Mouse (Mus musculus): ENCODE measurements at regions not wholly inside any gene's neighbourhood (a gene's known extent, or its start where the extent isn't known, plus 50 kb on each side); places are given as distances from the start of the nearest gene placed in this dataset.

DNA sequence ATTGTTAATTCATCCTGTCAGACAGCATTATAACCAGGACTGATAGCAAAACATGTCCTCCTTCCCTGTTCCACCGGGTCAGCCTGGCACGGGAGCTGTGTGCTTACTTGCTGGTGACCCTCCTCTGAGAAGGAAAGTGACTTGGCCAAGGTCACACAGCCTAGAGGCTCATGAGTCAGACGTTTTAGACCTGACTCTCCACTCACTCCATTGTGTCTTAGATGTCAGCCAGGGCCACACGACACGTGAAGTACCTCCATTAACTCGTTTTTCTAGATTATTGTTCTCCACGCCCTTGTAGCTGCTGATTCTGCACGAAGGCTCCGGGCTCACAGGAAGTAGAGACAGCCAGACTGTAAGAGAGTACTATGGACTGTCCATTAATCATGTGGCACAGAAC lies 340.8 kb downstream of the Diras2 start:
- H3K27me3 ChIP-seq (replicated peaks; ENCODE audit: control insufficient read depth, insufficient read depth, low read length), result no peaks in the 10 kb centered on the region
- no peak overlapping the region for H3K9ac ChIP-seq (ENCODE audit: low read depth, low read length)
- H3K4me1 ChIP-seq (ENCODE audit: control insufficient read depth, insufficient read depth, low read depth, low read length), result no peaks in the 10 kb centered on the region
- H3K27ac ChIP-seq (ENCODE audit: low read depth, low read length), result no peak overlapping the region
- no peak overlapping the region for H3K4me3 ChIP-seq (ENCODE audit: low read length)
- 77% methylated on average over 9 of the region's 9 CpGs for WGBS
- H3K36me3 ChIP-seq (ENCODE audit: control insufficient read depth, insufficient read depth, low read length), result no peaks in the 10 kb centered on the region
- no peak overlapping the region for H3K4me2 ChIP-seq (ENCODE audit: low read length)
- no peaks in the 10 kb centered on the region for H3K9me3 ChIP-seq (ENCODE audit: control insufficient read depth, low read length)
- ATAC-seq, result no peak

DNA sequence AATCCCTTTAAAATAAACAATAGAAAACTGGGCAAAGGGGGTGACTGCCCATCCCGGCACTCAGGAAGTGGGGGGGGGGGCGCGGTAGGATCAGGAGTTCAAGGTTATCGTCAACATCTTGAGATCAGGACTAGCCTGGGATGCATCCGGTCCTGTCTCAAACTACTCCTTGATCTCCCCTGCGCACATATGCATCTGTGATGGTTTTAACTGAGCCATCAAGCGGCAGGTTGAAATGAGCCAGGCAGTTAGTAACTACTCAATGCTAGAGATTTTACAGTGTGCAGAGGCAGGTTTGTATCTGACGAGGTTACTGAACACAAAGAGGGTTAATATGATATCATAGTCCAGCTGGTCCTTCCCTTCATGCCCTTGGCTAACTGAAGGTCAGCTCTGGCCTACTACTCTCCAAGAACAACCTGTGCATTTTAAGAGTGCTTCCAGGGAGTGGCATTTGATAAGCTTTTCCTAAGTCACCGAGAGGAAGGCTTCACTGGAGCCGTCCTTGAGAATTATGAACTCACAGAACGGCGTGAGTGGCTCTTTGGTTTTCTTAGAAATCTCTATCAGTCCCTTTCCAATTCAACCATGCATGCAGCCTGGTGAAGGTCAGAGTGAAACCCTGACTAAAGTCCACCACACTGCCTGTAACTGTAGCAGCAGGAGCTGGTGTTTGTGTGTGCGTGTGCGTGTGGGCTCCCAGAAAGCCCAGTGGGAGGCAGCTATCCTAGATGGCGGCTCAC lies 340.1 kb downstream of the Diras2 start:
- Histone ChIP-seq H3K4me3 (ENCODE audit: low read length) (no peak overlapping the region), H3K9ac (ENCODE audit: low read depth, low read length) (no peak overlapping the region), H3K4me1 (ENCODE audit: control insufficient read depth, insufficient read depth, low read depth, low read length) (no peaks in the 10 kb centered on the region), H3K27me3 (replicated peaks; ENCODE audit: control insufficient read depth, insufficient read depth, low read length) (no peaks in the 10 kb centered on the region), H3K27ac (ENCODE audit: low read depth, low read length) (no peak overlapping the region), H3K4me2 (ENCODE audit: low read length) (no peak overlapping the region), H3K36me3 (ENCODE audit: control insufficient read depth, insufficient read depth, low read length) (no peaks in the 10 kb centered on the region), H3K9me3 (ENCODE audit: control insufficient read depth, low read length) (no peaks in the 10 kb centered on the region)
- no peak for ATAC-seq
- 87% methylated on average over 15 of the region's 15 CpGs for WGBS

DNA sequence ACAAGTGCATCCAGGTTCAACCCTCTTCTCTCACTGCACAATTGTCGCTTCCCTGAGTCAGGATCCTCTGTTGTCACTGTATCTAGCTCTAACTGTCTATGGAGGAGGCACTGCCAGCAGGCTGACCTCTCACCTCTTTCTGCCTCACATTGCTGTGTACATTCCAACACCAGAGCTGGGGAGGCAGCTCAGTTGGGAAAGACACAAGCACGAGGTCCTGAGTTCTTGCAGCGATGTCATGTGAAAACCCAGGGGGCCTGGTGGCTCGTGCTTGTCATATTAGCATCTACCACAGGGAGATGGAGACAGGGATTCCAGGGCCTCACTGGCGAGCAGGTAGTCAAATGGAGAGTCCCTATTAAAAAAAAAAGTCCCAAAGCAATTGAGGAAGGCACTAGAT lies 334.2 kb downstream of the Diras2 start:
- H3K9ac ChIP-seq (ENCODE audit: low read depth, low read length), result no peak overlapping the region
- no peak for ATAC-seq
- H3K4me3 ChIP-seq (ENCODE audit: low read length), result no peak overlapping the region
- no peak overlapping the region for H3K27ac ChIP-seq (ENCODE audit: low read depth, low read length)
- no peaks in the 10 kb centered on the region for H3K9me3 ChIP-seq (ENCODE audit: control insufficient read depth, low read length)
- H3K36me3 ChIP-seq (ENCODE audit: control insufficient read depth, insufficient read depth, low read length), result no peaks in the 10 kb centered on the region
- no peaks in the 10 kb centered on the region for H3K4me1 ChIP-seq (ENCODE audit: control insufficient read depth, insufficient read depth, low read depth, low read length)
- WGBS, result 51% methylated on average over 5 of the region's 5 CpGs
- no peaks in the 10 kb centered on the region for H3K27me3 ChIP-seq (replicated peaks; ENCODE audit: control insufficient read depth, insufficient read depth, low read length)
- H3K4me2 ChIP-seq (ENCODE audit: low read length), result no peak overlapping the region

DNA sequence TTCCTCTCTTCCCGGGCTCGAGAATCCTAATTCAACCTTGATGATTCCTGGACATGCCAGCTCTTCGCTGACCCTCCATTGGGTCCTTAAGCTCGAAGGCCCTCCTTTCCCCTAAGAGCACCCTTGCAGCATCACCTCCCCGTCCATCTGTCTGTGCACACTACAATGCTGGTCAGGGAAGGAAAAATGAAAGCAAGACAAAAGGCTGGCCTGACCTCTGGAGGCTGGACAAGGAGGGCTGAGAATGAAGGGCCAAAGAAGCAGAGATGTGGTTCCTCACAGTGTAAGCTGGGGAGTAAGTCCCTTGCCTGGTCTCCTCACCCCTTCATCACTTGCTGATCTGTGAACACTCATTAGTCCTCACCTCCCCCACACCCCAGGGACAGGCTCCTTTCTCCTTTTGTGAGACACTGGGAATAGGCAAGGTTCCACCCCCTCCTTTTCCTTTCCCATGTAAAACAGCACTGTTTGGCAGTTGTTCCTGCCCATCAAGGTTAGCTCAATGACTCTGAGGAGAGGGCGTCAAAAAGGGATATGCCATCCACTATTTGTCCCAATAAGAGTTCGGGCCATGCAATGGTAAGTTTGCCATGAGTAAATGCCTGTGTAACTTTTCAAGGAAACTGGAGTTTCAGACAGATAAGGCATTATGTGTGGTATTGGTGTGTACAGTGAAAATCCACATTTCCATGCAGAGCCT lies 332.3 kb downstream of the Diras2 start:
- H3K4me3 ChIP-seq (ENCODE audit: low read length), result no peak overlapping the region
- H3K9ac ChIP-seq (ENCODE audit: low read depth, low read length), result no peak overlapping the region
- H3K9me3 ChIP-seq (ENCODE audit: control insufficient read depth, low read length), result no peaks in the 10 kb centered on the region
- no peak overlapping the region for H3K27ac ChIP-seq (ENCODE audit: low read depth, low read length)
- no peak overlapping the region for H3K4me2 ChIP-seq (ENCODE audit: low read length)
- WGBS, result 71% methylated on average over 7 of the region's 7 CpGs
- ATAC-seq, result no peak
- no peaks in the 10 kb centered on the region for H3K4me1 ChIP-seq (ENCODE audit: control insufficient read depth, insufficient read depth, low read depth, low read length)
- no peaks in the 10 kb centered on the region for H3K36me3 ChIP-seq (ENCODE audit: control insufficient read depth, insufficient read depth, low read length)
- no peaks in the 10 kb centered on the region for H3K27me3 ChIP-seq (replicated peaks; ENCODE audit: control insufficient read depth, insufficient read depth, low read length)

DNA sequence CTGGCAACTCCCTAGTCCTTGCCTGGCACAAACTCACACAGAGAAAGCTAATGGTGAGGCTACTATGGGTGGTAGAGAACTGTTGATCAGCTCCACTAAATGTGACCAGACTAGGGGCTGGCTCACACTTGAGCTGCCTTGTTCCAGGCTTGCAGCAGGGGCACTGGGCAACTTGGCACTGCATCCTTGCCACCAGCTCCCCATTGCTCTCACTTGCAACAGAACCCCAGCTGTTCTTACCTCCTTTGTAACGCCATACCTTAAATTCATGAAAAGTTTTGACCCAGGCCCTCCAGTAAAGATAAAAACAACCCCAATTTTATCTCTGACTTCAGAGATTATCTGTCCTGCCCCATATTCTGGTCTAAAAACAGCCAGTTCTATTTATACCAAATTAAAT lies 328.7 kb downstream of the Diras2 start:
- Histone ChIP-seq H3K4me3 (ENCODE audit: low read length) (no peak overlapping the region), H3K4me1 (ENCODE audit: control insufficient read depth, insufficient read depth, low read depth, low read length) (no peaks in the 10 kb centered on the region), H3K9ac (ENCODE audit: low read depth, low read length) (no peak overlapping the region), H3K27ac (ENCODE audit: low read depth, low read length) (no peak overlapping the region), H3K4me2 (ENCODE audit: low read length) (no peak overlapping the region), H3K9me3 (ENCODE audit: control insufficient read depth, low read length) (no peaks in the 10 kb centered on the region), H3K27me3 (replicated peaks; ENCODE audit: control insufficient read depth, insufficient read depth, low read length) (no peaks in the 10 kb centered on the region), H3K36me3 (ENCODE audit: control insufficient read depth, insufficient read depth, low read length) (no peaks in the 10 kb centered on the region)
- ATAC-seq, result no peak
- WGBS, result 86% methylated on average over 1 of the region's 1 CpGs

DNA sequence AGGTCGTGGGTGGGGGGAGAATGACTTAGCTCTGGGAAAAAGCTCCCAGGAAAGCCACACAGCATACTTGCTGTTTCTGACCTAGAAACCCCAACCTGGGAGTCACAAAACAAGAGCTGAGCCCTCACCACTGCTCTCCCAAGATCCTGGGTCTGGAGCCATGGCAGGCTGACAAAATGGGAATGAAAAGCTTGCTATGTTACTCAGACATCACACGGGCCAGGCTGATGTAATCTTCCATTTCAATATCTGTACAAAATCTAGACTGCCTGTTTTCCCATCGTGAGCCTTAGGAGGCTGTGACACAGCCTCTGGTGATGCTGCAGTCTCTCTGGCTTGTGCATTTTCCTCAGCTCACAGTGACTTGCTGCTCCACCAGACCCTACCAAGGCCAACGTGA lies 325.1 kb downstream of the Diras2 start:
- Histone ChIP-seq H3K9me3 (ENCODE audit: control insufficient read depth, low read length) (no peaks in the 10 kb centered on the region), H3K36me3 (ENCODE audit: control insufficient read depth, insufficient read depth, low read length) (no peaks in the 10 kb centered on the region), H3K27me3 (replicated peaks; ENCODE audit: control insufficient read depth, insufficient read depth, low read length) (no peaks in the 10 kb centered on the region), H3K4me3 (ENCODE audit: low read length) (no peak overlapping the region), H3K4me1 (ENCODE audit: control insufficient read depth, insufficient read depth, low read depth, low read length) (no peaks in the 10 kb centered on the region), H3K9ac (ENCODE audit: low read depth, low read length) (no peak overlapping the region), H3K27ac (ENCODE audit: low read depth, low read length) (no peak overlapping the region), H3K4me2 (ENCODE audit: low read length) (no peak overlapping the region)
- ATAC-seq, result no peak
- WGBS, result 77% methylated on average over 4 of the region's 4 CpGs

DNA sequence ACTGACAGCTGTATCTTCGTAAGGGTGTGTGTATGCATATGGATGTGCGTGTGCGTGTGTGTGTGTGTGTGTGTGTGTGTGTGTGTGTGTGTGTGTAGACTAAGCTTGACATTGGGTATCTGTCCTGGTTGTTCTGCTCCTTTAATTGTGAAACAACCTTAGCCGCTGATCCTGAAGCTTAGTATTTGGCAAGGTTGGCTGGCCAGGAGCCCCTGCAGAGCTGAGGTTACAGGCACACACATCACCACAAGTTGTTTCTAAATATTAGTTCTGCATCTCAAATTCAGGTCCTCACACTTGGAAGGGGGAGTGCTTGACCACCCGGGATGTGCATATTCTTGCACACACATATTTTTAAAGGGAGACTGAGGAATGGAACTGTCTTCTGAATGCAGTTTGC lies 314.7 kb downstream of the Diras2 start:
- Histone ChIP-seq H3K9ac (ENCODE audit: low read depth, low read length) (no peak overlapping the region), H3K4me1 (ENCODE audit: control insufficient read depth, insufficient read depth, low read depth, low read length) (no peaks in the 10 kb centered on the region), H3K4me3 (ENCODE audit: low read length) (no peak overlapping the region), H3K36me3 (ENCODE audit: control insufficient read depth, insufficient read depth, low read length) (no peaks in the 10 kb centered on the region), H3K27ac (ENCODE audit: low read depth, low read length) (no peak overlapping the region), H3K27me3 (replicated peaks; ENCODE audit: control insufficient read depth, insufficient read depth, low read length) (no peaks in the 10 kb centered on the region), H3K9me3 (ENCODE audit: control insufficient read depth, low read length) (no peaks in the 10 kb centered on the region), H3K4me2 (ENCODE audit: low read length) (no peak overlapping the region)
- 85% methylated on average over 5 of the region's 5 CpGs for WGBS
- ATAC-seq, result no peak

DNA sequence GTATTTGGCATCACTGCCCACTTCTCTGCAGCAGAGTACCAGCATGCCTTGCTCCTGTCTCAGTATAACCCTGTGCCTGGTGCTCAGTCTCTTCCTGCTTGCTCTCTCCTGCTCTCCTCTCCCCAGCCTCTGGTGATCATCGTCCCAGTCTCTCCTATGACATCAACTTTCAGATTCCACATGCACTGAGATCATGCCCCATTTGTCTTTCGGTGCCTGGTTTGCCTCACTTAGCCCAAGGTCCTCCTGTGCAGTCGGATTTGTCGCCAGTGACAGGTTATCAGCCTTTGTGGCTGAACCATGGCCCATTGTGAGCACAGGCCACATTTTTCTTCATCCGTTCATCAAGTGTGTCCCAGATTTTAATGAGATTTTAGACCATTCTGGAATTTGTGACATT lies 314.0 kb downstream of the Diras2 start:
- 73% methylated on average over 5 of the region's 5 CpGs for WGBS
- Histone ChIP-seq H3K36me3 (ENCODE audit: control insufficient read depth, insufficient read depth, low read length) (no peaks in the 10 kb centered on the region), H3K9ac (ENCODE audit: low read depth, low read length) (no peak overlapping the region), H3K27ac (ENCODE audit: low read depth, low read length) (no peak overlapping the region), H3K9me3 (ENCODE audit: control insufficient read depth, low read length) (no peaks in the 10 kb centered on the region), H3K4me1 (ENCODE audit: control insufficient read depth, insufficient read depth, low read depth, low read length) (no peaks in the 10 kb centered on the region), H3K27me3 (replicated peaks; ENCODE audit: control insufficient read depth, insufficient read depth, low read length) (no peaks in the 10 kb centered on the region), H3K4me2 (ENCODE audit: low read length) (no peak overlapping the region), H3K4me3 (ENCODE audit: low read length) (no peak overlapping the region)
- ATAC-seq, result no peak

DNA sequence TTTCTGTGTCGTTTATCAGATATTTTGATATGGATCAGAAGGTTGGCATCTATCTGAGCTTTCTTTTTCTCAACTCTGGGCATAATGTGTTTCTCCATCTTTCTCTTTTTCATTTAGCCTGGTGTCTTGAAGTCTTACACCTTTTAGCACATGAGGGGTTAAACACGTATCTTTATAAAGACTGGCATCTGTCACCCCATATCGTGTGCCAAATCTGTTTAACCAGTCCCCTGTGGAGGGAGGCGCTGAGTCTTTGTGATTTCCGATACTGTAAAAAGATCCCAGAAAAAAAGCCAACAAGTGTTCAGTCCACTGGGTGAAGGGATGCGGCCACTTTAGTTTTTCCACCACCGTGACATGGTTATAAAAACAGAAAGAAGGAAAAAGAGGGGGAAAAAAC lies 313.3 kb downstream of the Diras2 start:
- WGBS, result 55% methylated on average over 7 of the region's 7 CpGs

More for the DNA sequence above, 313.3 kb downstream of the Diras2 start:
- Histone ChIP-seq H3K36me3 (ENCODE audit: control insufficient read depth, insufficient read depth, low read length) (no peaks in the 10 kb centered on the region), H3K4me1 (ENCODE audit: control insufficient read depth, insufficient read depth, low read depth, low read length) (no peaks in the 10 kb centered on the region; the same call in 1 of the 2 replicates), H3K4me3 (ENCODE audit: low read length) (no peak overlapping the region), H3K27me3 (replicated peaks; ENCODE audit: control insufficient read depth, insufficient read depth, low read length) (no peaks in the 10 kb centered on the region), H3K9me3 (ENCODE audit: control insufficient read depth, low read length) (no peaks in the 10 kb centered on the region), H3K4me2 (ENCODE audit: low read length) (no peak overlapping the region), H3K9ac (ENCODE audit: low read depth, low read length) (no peak overlapping the region), H3K27ac (ENCODE audit: low read depth, low read length) (no peak overlapping the region)
- ATAC-seq, result no peak

All from hindbrain, embryonic 16.5 days (tissue).